Mouse (Mus musculus) bone marrow macrophage, adult 2 months (primary cell): ENCODE data around the gene Hoxd3. TPM values are rescaled to one million over a fixed set of nuclear protein-coding genes. Genes with fewer than 3 reads are reported as not detected.

ENCODE experiments used
- H3K27ac ChIP-seq: 2 replicates; pipeline ENCODE4 v1.5.1; 2012; ENCODE audit warnings: low read depth, low read length; ENCODE audit not compliant: insufficient read depth
- H3K4me1 ChIP-seq: 2 replicates; pipeline ENCODE4 v1.6.1; 2012; ENCODE audit warnings: low read length; ENCODE audit not compliant: control insufficient read depth, insufficient read depth
- H3K4me3 ChIP-seq: 2 replicates; pipeline ENCODE4 v1.5.1; 2012; ENCODE audit warnings: mild to moderate bottlenecking, low read length, moderate library complexity; ENCODE audit not compliant: insufficient read depth
- CTCF ChIP-seq: IDR thresholded peaks from 2 replicates; pipeline ENCODE4 v1.5.1; 2012; ENCODE audit warnings: low read depth, mild to moderate bottlenecking, low read length, moderate library complexity
- POLR2A ChIP-seq: IDR thresholded peaks from 2 replicates; pipeline ENCODE4 v1.6.1; 2012; ENCODE audit warnings: mild to moderate bottlenecking, low read depth, low read length, borderline replicate concordance
- polyA plus RNA-seq: library from polyadenylated mRNA; stranded (reverse); fragments of >200 nt; gene quantifications from 2 replicates; pipeline ENCODE4 v1.2.4, GENCODE M21; 2012; ENCODE audit not compliant: missing spikeins, insufficient read depth, insufficient read length

The Hoxd3 gene
- polyA plus RNA-seq, 1 experiment: not detected

DNA sequence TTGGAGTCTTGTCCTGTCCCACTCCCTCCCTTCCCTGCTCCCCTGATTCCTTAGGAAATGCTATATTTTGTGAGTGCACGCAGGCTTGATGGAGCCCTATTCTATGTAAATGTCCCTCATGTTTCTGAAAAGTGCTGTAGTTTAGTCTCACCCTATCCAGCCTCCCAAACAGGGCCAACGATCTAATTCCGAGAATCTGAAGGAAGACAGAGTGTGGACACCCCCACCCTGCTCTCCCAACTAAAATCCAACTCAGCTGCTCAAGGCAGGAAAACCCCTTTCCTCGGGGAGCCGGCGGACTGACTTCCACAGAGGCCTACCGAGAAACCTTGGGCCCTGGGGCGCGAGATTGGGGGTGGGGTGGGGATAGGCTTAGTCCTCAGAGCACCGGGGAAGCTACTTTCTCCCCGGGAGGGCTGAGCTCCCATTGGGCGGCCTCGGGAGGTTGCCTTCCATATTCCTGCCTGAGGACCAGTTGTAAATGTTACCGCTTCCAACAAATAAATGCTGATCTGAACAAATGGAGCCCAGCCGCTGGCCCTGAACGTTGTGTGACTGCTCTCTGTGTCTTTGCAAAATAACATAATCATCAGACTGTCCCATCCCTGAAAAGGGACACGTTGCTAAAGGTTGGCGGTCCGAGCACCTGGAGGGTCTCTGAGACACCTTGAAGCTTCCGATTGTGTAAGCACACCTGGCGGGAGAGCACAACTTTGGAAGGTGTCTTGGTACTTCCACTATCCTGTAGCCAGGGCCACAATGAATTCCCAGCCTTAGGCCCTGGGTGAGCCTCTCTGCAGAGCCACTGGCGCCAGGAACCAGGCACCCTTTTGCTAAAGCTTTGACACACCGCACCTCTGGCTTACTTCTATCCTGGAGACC lies 11.8 kb upstream of the Hoxd3 start:
- TF ChIP-seq CTCF: no peak
- no peak for TF ChIP-seq POLR2A
- Histone ChIP-seq H3K4me1 (no peaks in the 10 kb centered on the region), H3K27ac (no peak overlapping the region), H3K4me3 (no peak overlapping the region)

DNA sequence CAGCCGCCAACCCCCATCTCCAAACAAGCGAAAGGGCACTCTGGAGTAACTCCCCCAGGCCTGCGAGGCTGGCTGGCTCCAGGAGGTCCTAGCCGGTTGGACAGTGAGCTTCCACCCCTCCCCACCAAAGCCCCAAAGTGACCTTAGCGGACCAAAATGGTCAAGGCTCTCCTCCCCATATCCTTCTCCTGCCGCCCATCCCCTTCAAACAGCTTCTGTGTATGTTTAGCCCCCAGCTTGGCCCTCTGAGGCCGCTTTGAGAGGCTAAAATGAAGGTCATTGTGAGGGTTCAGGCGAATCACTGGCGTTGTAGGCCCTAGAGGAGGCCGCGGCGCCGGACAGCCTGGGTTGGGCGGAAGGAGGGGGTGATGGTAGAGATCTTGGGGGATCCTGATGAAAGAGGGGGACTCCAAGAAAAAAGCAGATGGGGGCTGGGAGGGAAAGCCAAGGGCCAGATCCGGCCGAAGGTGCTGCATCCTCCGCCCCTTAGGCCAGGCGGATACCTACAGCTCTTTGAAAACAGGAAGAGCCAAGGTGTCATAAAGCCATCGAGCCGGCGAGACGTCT lies 11.1 kb upstream of the Hoxd3 start:
- H3K4me3 ChIP-seq: no peak overlapping the region
- H3K27ac ChIP-seq: no peak overlapping the region
- TF ChIP-seq CTCF (no peak), POLR2A (no peak)
- no peaks in the 10 kb centered on the region for H3K4me1 ChIP-seq

DNA sequence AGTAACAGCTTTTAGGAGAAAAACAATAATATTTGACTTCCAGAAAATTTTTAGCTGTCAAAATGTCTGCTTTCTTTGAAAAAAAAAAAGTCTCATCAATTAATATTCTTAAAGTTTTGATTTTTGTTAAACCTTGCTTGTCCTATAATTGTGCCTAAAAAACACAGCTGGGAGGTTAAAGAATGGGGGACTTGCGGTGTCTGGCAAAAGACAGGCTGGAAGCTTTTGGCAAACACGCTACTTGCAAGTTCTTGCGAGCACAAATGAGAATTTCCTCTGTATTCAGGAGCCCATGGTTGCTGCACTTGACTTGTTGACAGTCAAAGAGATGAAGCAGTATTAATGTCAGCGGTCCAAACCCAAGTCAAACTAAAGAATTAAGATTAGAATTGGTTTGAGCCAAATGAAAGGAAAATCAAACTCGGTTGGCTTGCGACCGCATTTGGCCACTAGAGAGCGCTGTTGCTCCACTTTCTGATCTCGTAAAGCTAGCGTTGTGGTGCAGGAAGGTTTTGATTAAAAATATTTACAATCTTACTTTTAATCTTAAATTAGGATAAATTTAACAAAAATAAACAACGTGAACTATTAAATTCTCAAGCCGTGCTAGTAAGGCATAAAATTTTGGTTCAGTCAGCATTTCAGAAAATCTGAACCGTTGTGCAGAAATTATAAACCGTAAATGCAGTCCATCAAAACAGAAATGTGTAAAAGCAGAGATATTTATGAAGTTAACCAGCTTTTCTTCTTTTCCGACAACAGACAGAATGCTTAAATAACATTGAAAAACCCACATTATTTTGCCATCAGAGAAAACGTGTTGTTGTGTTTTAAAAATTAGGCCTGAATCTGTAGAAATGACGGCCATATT lies 9.5 kb upstream of the Hoxd3 start:
- no peak for TF ChIP-seq POLR2A
- TF ChIP-seq CTCF: peak; percentile 92
- Histone ChIP-seq H3K27ac (no peak overlapping the region), H3K4me3 (no peak overlapping the region), H3K4me1 (no peaks in the 10 kb centered on the region)

DNA sequence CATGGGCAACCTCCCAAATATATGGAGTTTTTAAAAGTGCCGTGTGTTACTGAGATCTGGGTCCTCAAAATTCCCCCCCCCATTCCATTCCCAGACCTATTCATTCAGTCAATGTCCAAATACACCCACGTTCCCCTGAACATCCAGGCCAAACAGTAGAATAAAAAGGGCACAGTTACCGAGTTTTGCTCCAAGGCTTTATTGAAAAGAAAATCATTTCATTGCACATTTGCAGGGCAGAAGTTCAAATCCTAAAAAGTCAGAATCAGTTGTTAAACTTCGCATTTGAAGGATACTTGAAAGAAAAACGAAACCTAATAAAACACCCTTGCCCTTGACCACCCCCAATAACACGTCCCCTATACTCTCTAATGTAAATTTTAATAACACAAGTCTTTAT lies 8.9 kb upstream of the Hoxd3 start:
- Histone ChIP-seq H3K4me3 (no peak overlapping the region), H3K27ac (no peak overlapping the region), H3K4me1 (no peaks in the 10 kb centered on the region)
- TF ChIP-seq POLR2A (no peak), CTCF (no peak)

DNA sequence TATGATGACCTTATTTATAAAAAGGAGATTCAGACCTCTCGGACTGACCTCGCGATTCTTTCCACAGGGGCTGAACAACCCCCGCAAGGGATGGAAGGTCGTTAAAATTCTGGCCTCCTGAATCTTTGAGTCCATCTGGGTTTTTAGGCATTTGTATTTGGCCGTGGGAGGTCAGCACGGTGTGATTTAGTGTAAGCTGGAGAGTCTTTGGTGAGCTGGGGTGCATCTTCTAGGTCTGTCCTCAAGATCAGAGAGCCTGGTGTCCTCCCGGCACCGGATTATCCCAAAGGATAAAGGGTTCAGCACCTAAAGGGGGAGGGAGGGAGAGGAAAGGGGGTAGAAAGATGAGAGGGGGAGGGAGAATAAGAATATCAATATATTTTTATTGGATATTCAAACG lies 8.4 kb upstream of the Hoxd3 start:
- no peak overlapping the region for H3K4me3 ChIP-seq
- H3K4me1 ChIP-seq: no peaks in the 10 kb centered on the region
- no peak overlapping the region for H3K27ac ChIP-seq
- TF ChIP-seq POLR2A: no peak
- TF ChIP-seq CTCF: no peak

DNA sequence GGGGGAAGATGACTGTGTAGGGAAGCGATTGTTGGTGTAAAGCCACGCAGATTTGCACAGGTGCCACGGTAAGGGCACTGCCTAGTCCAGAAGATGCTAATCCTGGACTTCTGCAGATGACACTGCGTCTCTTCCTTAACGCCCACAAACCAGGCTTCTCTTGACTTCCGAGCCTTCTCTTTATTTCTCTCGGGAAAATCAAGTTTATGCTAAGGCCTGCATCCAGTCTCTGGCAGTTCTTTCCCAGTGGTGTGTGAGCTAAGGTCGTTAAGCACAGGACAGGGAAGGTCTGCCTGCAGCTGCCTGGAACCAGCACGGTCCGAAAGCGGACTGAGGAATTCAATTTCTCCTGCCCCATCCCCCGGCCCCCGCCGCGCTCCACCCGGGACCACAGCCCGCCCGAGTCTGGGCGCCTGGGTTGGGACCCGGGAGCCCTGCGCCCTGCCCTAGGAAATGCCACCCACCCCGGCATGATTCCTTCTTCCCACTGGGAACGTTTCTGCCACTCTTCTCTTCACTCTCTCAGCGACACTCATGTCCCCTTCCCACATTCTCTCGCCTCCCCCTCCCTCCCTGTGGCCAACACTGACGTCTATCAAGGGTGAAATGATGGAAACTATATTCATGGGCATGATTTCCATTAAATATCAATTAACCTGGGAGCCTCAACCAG lies 7.9 kb upstream of the Hoxd3 start:
- Histone ChIP-seq H3K27ac (no peak overlapping the region), H3K4me3 (no peak overlapping the region), H3K4me1 (no peaks in the 10 kb centered on the region)
- TF ChIP-seq POLR2A: no peak
- TF ChIP-seq CTCF: no peak

DNA sequence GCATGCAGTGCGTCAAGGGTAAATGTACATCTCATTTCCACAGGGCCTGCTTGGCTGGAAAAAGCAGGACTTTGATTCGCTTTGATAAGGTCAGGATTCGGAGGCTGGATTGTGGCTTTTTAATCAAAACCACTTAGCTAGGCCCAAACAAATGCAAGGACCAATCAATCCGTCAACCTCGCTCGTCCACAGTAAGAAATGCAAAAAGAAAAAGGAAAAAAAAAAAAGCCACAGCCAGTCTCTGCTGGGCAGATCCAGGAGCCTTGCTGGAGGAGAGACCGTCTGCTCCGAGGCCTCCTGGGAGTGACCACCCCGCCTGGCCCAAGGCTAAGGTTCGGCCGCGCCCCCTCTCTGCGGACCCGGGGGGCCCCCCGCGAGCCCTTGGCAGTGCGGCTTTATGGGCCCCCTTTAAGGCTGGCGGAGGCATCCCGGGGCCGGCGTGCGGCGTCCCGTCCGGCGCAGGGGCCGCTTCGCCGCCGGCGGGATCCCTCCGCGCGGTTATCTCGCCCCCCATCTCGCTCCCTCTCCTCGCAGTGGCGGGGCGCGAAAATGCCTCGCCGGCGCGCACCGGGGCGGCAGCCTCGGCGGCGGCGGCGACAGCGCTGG lies 7.2 kb upstream of the Hoxd3 start, which contains the start of gene Hoxd8:
Gene Hoxd8 (plus strand): TSS at position 223 of the 606 bp plus-strand sequence.
- Histone ChIP-seq H3K27ac (no peak within 1 kb of the TSS), H3K4me3 (peak within 1 kb of the TSS; percentile 30), H3K4me1 (no peaks in the 10 kb centered on the region)
- TF ChIP-seq CTCF (no peak), POLR2A (no peak)

DNA sequence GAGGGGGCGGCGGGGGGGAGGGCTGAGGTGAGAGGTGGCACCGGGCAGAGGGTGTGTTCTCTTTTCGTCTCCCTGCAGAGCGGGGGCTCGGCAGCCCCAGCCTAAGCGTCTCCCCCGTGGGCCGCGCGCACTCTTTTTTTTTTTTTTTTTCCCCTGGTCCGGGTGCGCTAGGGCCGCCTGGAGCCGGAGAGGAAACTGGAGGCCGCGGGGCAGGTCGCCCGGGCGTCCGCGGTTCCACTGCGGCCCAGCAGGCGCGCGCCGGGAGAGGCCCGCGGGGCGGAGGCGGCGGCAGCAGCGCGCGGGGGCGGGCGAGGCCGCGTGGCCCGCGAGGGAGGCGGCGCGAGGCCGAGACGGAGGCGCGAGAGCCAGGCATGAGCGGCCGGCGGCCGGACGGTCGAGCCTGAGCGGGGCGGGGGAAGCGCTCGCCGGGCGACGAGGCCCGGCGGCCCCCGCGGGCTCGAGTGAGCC lies 6.7 kb upstream of the Hoxd3 start:
- Histone ChIP-seq H3K4me1 (no peaks in the 10 kb centered on the region), H3K4me3 (peak overlapping the region; percentile 30), H3K27ac (no peak overlapping the region)
- TF ChIP-seq CTCF (no peak), POLR2A (no peak)
